Mouse (Mus musculus): ENCODE measurements at regions not wholly inside any gene's neighbourhood (a gene's known extent, or its start where the extent isn't known, plus 50 kb on each side); places are given as distances from the start of the nearest gene placed in this dataset.

- peak; percentile 3 for DNase-seq
Measured at GRCm38 (mm10) chr13:59315811-59316210, 269.2 kb downstream of the Agtpbp1 start.

GRCm38 (mm10) chr13:59314419-59314818 lies 270.6 kb downstream of the Agtpbp1 start:
- peak; percentile 43 for DNase-seq

GRCm38 (mm10) chr13:59313725-59314330 lies 271.2 kb downstream of the Agtpbp1 start:
- DNase-seq = no peak

- peak; percentile 39 for DNase-seq
Measured at GRCm38 (mm10) chr13:59292905-59293304, 292.1 kb downstream of the Agtpbp1 start.

- peak; percentile 3 for DNase-seq
Measured at GRCm38 (mm10) chr13:59289127-59289526, 295.9 kb downstream of the Agtpbp1 start.

- DNase-seq = no peak
Measured at GRCm38 (mm10) chr13:59281199-59281598, 303.8 kb downstream of the Agtpbp1 start.

- DNase-seq = peak; percentile 4
Measured at GRCm38 (mm10) chr13:59279136-59279535, 305.9 kb downstream of the Agtpbp1 start.

GRCm38 (mm10) chr13:59271661-59272060 lies 313.4 kb downstream of the Agtpbp1 start:
- DNase-seq = no peak

GRCm38 (mm10) chr13:59266854-59267253 lies 318.2 kb downstream of the Agtpbp1 start:
- no peak for DNase-seq

GRCm38 (mm10) chr13:59264126-59264525 lies 320.9 kb downstream of the Agtpbp1 start:
- DNase-seq = no peak

- DNase-seq = peak; percentile 6
Measured at GRCm38 (mm10) chr13:59261924-59262323, 323.1 kb downstream of the Agtpbp1 start.

GRCm38 (mm10) chr13:59255798-59256435 lies 329.1 kb downstream of the Agtpbp1 start:
- DNase-seq = no peak

GRCm38 (mm10) chr13:59253667-59254558 lies 331.1 kb downstream of the Agtpbp1 start:
- no peak for DNase-seq

GRCm38 (mm10) chr13:59251252-59252006 lies 333.6 kb downstream of the Agtpbp1 start:
- no peak for DNase-seq

GRCm38 (mm10) chr13:59248411-59248810 lies 336.6 kb downstream of the Agtpbp1 start:
- DNase-seq = no peak

- DNase-seq = no peak
Measured at GRCm38 (mm10) chr13:59246984-59247537, 338.0 kb downstream of the Agtpbp1 start.

GRCm38 (mm10) chr13:59246070-59246469 lies 339.0 kb downstream of the Agtpbp1 start:
- no peak for DNase-seq

GRCm38 (mm10) chr13:59244622-59245021 lies 340.4 kb downstream of the Agtpbp1 start:
- DNase-seq = peak; percentile 9

GRCm38 (mm10) chr13:59242671-59243070 lies 342.4 kb downstream of the Agtpbp1 start:
- peak; percentile 10 for DNase-seq

- DNase-seq = no peak
Measured at GRCm38 (mm10) chr13:59238696-59239095, 346.3 kb downstream of the Agtpbp1 start.

- no peak for DNase-seq
Measured at GRCm38 (mm10) chr13:59235836-59236235, 349.2 kb downstream of the Agtpbp1 start.

GRCm38 (mm10) chr13:59229111-59229541 lies 355.9 kb downstream of the Agtpbp1 start:
- peak; percentile 23 for DNase-seq
